Mouse (Mus musculus): ENCODE data around the gene Igf2bp2. TPM values are rescaled to one million over a fixed set of nuclear protein-coding genes. Genes with fewer than 3 reads are reported as not detected.

Igf2bp2 gene
- polyA plus RNA-seq, 1 experiment from 2014 or later: 139 TPM

DNA sequence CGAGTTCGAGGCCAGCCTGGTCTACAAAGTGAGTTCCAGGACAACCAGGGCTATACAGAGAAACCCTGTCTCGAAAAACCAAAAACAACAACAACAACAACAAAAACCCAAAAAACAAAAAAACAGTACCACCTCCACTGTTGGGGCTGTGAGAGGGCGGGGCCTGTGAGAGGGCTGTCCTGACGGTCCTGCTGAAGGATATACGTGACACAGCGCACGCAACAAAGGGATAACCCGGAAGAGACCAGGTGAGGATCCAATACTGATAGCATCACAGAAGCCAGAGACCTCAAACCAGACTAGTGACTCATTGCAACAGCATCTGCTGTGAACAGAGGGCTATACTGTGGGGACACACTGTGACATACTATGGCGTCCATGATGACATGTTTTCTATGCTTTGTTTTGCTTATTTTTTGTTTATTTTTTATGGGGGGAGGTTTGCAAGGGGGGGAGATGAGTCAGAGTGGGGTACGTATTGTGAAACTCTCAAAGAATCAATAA is 10.1 kb downstream of the Igf2bp2 start:
- no peak for DNase-seq (ENCODE audit: low spot score)
- WGBS: 95% methylated on average over 11 of the region's 11 CpGs
- H3K36me3 ChIP-seq (ENCODE audit: control insufficient read depth, insufficient read depth, low read length): peaks cover 5% of the 10 kb centered on the region; the same call in 1 of the 2 replicates
- H3K9ac ChIP-seq (ENCODE audit: low read length): no peak overlapping the region
- peaks cover 37% of the 10 kb centered on the region for H3K4me1 ChIP-seq (replicated peaks; ENCODE audit: control insufficient read depth, insufficient read depth, low read length)
- ATAC-seq (replicated peaks; ENCODE audit: low FRiP score, low TSS enrichment, low read depth): no peak
- no peaks in the 10 kb centered on the region for H3K9me3 ChIP-seq (ENCODE audit: control insufficient read depth, low read length)
- H3K27ac ChIP-seq (ENCODE audit: low read depth): no peak overlapping the region
- H3K4me3 ChIP-seq (ENCODE audit: low read depth, low read length): no peak overlapping the region
- no peaks in the 10 kb centered on the region for H3K27me3 ChIP-seq (replicated peaks; ENCODE audit: control insufficient read depth, insufficient read depth, low read length)
- H3K4me2 ChIP-seq (ENCODE audit: low read length): no peak overlapping the region

DNA sequence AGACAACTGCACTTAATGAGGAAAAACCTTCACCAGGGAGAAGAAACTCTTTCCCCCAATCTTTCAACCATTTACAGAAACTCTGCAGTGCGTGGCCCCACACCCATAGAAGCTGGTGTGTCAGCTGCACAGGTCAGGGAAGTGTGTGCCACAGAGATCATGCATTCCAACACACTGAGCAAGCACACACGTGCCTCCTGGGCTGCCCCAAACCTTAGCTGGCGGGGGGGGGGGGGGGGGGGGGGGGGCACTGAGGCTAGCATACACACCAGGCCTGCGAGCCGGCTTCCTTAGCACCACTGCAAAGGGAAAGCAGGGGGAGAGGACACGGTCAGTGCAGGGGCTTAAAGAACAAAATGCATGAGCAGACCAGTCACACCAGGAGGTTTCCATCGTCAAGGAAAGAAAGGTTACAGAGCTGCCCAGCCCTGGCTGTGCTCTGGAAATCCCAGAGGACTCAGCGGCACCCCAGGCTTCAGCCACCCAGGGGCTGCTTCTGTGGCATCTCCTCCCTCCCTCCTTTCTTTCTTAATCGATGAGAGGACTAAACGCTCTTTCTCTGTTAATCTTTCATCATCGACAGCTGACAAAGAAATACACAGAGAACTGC is 11.3 kb downstream of the Igf2bp2 start:
- Histone ChIP-seq H3K27ac (ENCODE audit: low read depth) (no peak overlapping the region), H3K4me1 (replicated peaks; ENCODE audit: control insufficient read depth, insufficient read depth, low read length) (peaks cover 37% of the 10 kb centered on the region), H3K9me3 (ENCODE audit: control insufficient read depth, low read length) (no peaks in the 10 kb centered on the region), H3K27me3 (replicated peaks; ENCODE audit: control insufficient read depth, insufficient read depth, low read length) (no peaks in the 10 kb centered on the region), H3K36me3 (ENCODE audit: control insufficient read depth, insufficient read depth, low read length) (peaks cover 10% of the 10 kb centered on the region; the same call in 1 of the 2 replicates), H3K9ac (ENCODE audit: low read length) (no peak overlapping the region), H3K4me2 (ENCODE audit: low read length) (no peak overlapping the region; the same call in 1 of the 2 replicates), H3K4me3 (ENCODE audit: low read depth, low read length) (no peak overlapping the region)
- no peak for DNase-seq (ENCODE audit: low spot score)
- 21% methylated on average over 10 of the region's 11 CpGs for WGBS
- no peak for ATAC-seq (replicated peaks; ENCODE audit: low FRiP score, low TSS enrichment, low read depth)

- H3K27ac ChIP-seq (ENCODE audit: low read depth): no peak overlapping the region
- no peak for DNase-seq (ENCODE audit: low spot score)
These were observed 12.7 kb downstream of the Igf2bp2 start for GRCm38 (mm10) chr16:22150421-22150820.

DNA sequence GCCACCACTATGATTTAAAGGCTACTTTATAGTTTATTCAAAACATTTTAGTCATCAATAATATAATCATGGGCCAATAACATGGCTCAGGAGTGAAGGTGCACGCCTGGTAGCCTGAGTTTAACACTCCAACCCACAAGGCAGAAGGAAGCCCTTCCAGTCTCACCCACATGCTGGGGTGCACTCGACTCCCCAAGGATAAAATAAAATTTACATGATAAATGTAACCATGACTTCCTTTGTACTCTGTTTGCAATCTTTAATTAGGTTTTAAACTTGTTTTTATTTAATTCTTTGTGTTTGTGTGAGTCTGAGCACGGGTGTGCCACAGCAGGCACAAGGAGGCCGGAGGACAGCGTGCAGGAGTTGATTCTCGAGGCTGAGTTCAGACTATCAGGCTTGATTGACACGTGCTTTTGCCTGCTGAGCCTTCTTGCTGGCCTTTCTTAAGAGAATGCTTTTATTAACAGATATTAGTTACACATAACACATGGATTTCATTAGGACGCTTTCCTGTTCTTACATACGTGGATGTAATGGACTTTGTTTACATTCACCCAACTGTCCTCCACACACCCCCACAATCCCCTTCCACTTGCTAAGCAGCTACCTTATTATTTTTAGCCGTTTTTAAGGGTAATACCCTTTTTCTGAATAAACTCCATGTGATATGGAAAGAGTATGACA is 13.3 kb downstream of the Igf2bp2 start:
- WGBS: 59% methylated on average over 10 of the region's 10 CpGs
- no peaks in the 10 kb centered on the region for H3K27me3 ChIP-seq (replicated peaks; ENCODE audit: control insufficient read depth, insufficient read depth, low read length)
- ATAC-seq (replicated peaks; ENCODE audit: low FRiP score, low TSS enrichment, low read depth) (no peak), DNase-seq (ENCODE audit: low spot score) (no peak)
- no peaks in the 10 kb centered on the region for H3K9me3 ChIP-seq (ENCODE audit: control insufficient read depth, low read length)
- H3K36me3 ChIP-seq (ENCODE audit: control insufficient read depth, insufficient read depth, low read length): peaks cover 10% of the 10 kb centered on the region; the same call in 1 of the 2 replicates
- H3K9ac ChIP-seq (ENCODE audit: low read length): no peak overlapping the region
- H3K4me3 ChIP-seq (ENCODE audit: low read depth, low read length): no peak overlapping the region
- H3K4me1 ChIP-seq (replicated peaks; ENCODE audit: control insufficient read depth, insufficient read depth, low read length): peaks cover 37% of the 10 kb centered on the region
- no peak overlapping the region for H3K4me2 ChIP-seq (ENCODE audit: low read length)
- H3K27ac ChIP-seq (ENCODE audit: low read depth): no peak overlapping the region

More at GRCm38 (mm10) chr16:22150421-22150820, 12.7 kb downstream of the Igf2bp2 start:
- Histone ChIP-seq H3K27me3 (replicated peaks; ENCODE audit: control insufficient read depth, insufficient read depth, low read length) (no peaks in the 10 kb centered on the region), H3K9me3 (ENCODE audit: control insufficient read depth, low read length) (no peaks in the 10 kb centered on the region), H3K4me3 (ENCODE audit: low read depth, low read length) (no peak overlapping the region), H3K4me1 (replicated peaks; ENCODE audit: control insufficient read depth, insufficient read depth, low read length) (peaks cover 37% of the 10 kb centered on the region), H3K4me2 (ENCODE audit: low read length) (no peak overlapping the region), H3K36me3 (ENCODE audit: control insufficient read depth, insufficient read depth, low read length) (peaks cover 10% of the 10 kb centered on the region; the same call in 1 of the 2 replicates), H3K9ac (ENCODE audit: low read length) (no peak overlapping the region)
- WGBS: 30% methylated on average over 2 of the region's 2 CpGs
- ATAC-seq (replicated peaks; ENCODE audit: low FRiP score, low TSS enrichment, low read depth): no peak

GRCm38 (mm10) chr16:22149076-22149475 is 14.0 kb downstream of the Igf2bp2 start:
- Histone ChIP-seq H3K36me3 (ENCODE audit: control insufficient read depth, insufficient read depth, low read length) (peaks cover 10% of the 10 kb centered on the region; the same call in 1 of the 2 replicates), H3K4me3 (ENCODE audit: low read depth, low read length) (no peak overlapping the region), H3K4me1 (replicated peaks; ENCODE audit: control insufficient read depth, insufficient read depth, low read length) (peaks cover 34% of the 10 kb centered on the region), H3K9me3 (ENCODE audit: control insufficient read depth, low read length) (no peaks in the 10 kb centered on the region), H3K27me3 (replicated peaks; ENCODE audit: control insufficient read depth, insufficient read depth, low read length) (no peaks in the 10 kb centered on the region), H3K4me2 (ENCODE audit: low read length) (no peak overlapping the region), H3K27ac (ENCODE audit: low read depth) (no peak overlapping the region), H3K9ac (ENCODE audit: low read length) (no peak overlapping the region)
- DNase-seq (ENCODE audit: low spot score) (no peak), ATAC-seq (replicated peaks; ENCODE audit: low FRiP score, low TSS enrichment, low read depth) (no peak)
- 44% methylated on average over 2 of the region's 2 CpGs for WGBS

DNA sequence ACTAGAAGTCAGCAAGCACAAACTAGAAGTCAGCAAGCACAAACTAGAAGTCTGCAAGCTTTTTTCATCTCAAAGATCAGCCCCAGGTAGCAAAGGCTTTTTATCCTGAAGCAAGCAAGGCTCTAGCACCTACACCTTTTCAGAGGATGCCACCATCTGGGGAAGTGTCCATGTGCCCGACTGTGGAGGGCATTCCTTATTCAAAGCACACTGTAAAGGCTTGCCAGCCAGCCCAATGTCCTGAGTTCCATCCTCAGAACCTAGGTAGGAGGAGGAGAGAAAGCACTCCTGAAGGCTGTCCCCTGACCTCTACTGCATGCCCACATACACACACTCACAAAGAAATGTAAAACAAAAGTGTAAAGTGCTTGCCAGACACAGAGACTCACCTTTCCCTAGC is 16.0 kb downstream of the Igf2bp2 start:
- H3K4me1 ChIP-seq (replicated peaks; ENCODE audit: control insufficient read depth, insufficient read depth, low read length): peaks cover 24% of the 10 kb centered on the region
- 71% methylated on average over 1 of the region's 1 CpGs for WGBS
- no peak overlapping the region for H3K9ac ChIP-seq (ENCODE audit: low read length)
- no peaks in the 10 kb centered on the region for H3K9me3 ChIP-seq (ENCODE audit: control insufficient read depth, low read length)
- peaks cover 13% of the 10 kb centered on the region; the same call in 1 of the 2 replicates for H3K36me3 ChIP-seq (ENCODE audit: control insufficient read depth, insufficient read depth, low read length)
- H3K27ac ChIP-seq (ENCODE audit: low read depth): no peak overlapping the region
- no peaks in the 10 kb centered on the region for H3K27me3 ChIP-seq (replicated peaks; ENCODE audit: control insufficient read depth, insufficient read depth, low read length)
- no peak overlapping the region for H3K4me2 ChIP-seq (ENCODE audit: low read length)
- DNase-seq (ENCODE audit: low spot score) (no peak), ATAC-seq (replicated peaks; ENCODE audit: low FRiP score, low TSS enrichment, low read depth) (no peak)
- no peak overlapping the region for H3K4me3 ChIP-seq (ENCODE audit: low read depth, low read length)

DNA sequence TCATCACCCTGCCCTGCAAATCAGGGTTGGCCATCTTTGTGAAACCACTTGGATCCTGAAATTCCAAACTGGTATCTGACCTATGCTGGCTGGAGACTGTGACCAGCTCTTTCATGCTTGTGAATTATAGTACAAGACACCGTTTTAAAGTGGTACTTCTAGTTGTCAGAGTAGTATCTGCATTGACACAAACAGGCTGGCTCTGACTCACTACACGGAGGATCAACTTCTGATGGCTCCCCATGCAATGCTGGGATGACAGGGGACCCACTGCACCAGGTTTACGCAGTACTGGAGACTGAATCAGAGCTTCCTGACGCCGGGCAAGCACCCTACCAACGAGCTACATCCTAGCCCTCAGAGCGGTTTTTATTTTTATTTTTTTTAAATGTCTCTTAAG is 17.0 kb downstream of the Igf2bp2 start:
- H3K9me3 ChIP-seq (ENCODE audit: control insufficient read depth, low read length): no peaks in the 10 kb centered on the region
- no peak overlapping the region for H3K9ac ChIP-seq (ENCODE audit: low read length)
- H3K27ac ChIP-seq (ENCODE audit: low read depth): no peak overlapping the region
- H3K27me3 ChIP-seq (replicated peaks; ENCODE audit: control insufficient read depth, insufficient read depth, low read length): no peaks in the 10 kb centered on the region
- 76% methylated on average over 7 of the region's 7 CpGs for WGBS
- H3K4me3 ChIP-seq (ENCODE audit: low read depth, low read length): no peak overlapping the region
- no peak overlapping the region for H3K4me2 ChIP-seq (ENCODE audit: low read length)
- peaks cover 13% of the 10 kb centered on the region; the same call in 1 of the 2 replicates for H3K36me3 ChIP-seq (ENCODE audit: control insufficient read depth, insufficient read depth, low read length)
- no peak for DNase-seq (ENCODE audit: low spot score)
- no peak for ATAC-seq (replicated peaks; ENCODE audit: low FRiP score, low TSS enrichment, low read depth)
- H3K4me1 ChIP-seq (replicated peaks; ENCODE audit: control insufficient read depth, insufficient read depth, low read length): peaks cover 16% of the 10 kb centered on the region

GRCm38 (mm10) chr16:22144490-22144889 is 18.6 kb downstream of the Igf2bp2 start:
- H3K36me3 ChIP-seq (ENCODE audit: control insufficient read depth, insufficient read depth, low read length): peaks cover 9% of the 10 kb centered on the region; the same call in 1 of the 2 replicates
- H3K27me3 ChIP-seq (replicated peaks; ENCODE audit: control insufficient read depth, insufficient read depth, low read length): no peaks in the 10 kb centered on the region
- H3K27ac ChIP-seq (ENCODE audit: low read depth): no peak overlapping the region
- H3K4me1 ChIP-seq (replicated peaks; ENCODE audit: control insufficient read depth, insufficient read depth, low read length): peaks cover 4% of the 10 kb centered on the region; the same call in 1 of the 2 replicates
- no peak overlapping the region for H3K9ac ChIP-seq (ENCODE audit: low read length)
- H3K4me3 ChIP-seq (ENCODE audit: low read depth, low read length): no peak overlapping the region
- no peak overlapping the region for H3K4me2 ChIP-seq (ENCODE audit: low read length)
- H3K9me3 ChIP-seq (ENCODE audit: control insufficient read depth, low read length): no peaks in the 10 kb centered on the region
- DNase-seq (ENCODE audit: low spot score) (no peak), ATAC-seq (replicated peaks; ENCODE audit: low FRiP score, low TSS enrichment, low read depth) (no peak)
- WGBS: 90% methylated on average over 6 of the region's 6 CpGs

Data from intestine, embryonic 14.5 days (tissue).